Mouse (Mus musculus): ENCODE measurements around the gene Olfr862.

Gene Olfr862
- long read RNA-seq, experiment 1, result 0 reads
- long read RNA-seq, experiment 2, result 0 reads

DNA sequence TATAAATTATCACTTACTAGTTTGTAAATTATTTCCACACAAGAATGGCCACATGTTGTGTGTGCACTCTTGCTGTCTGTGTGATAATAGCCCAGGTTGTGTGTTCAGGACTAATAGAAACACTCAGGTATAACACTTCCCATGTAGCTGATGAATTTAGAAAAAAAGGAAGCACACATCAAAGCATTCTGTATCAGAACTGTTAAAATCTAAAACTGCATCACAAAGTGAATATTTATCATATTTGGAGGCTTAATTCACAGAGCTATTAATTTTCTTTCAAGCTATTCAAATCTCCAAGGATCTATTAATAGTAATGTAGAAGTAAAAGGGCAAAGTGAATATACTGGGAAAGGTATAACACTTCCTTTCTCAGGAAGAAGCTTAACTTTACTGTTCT lies at the start of gene Olfr862:
Olfr862 (minus strand) TSS at position 101 of the 400 bp plus-strand sequence.
- intact Hi-C loops (cut with DNase I), result no loop called here

GRCm38 (mm10) chr9:19916565-19916964 lies 28.8 kb upstream of the Olfr862 start, which contains the start of gene Olfr77:
Gene Olfr77, plus strand, starts transcription at chr9:19916865.
- intact Hi-C loops (cut with DNase I), result no loop called here

DNA sequence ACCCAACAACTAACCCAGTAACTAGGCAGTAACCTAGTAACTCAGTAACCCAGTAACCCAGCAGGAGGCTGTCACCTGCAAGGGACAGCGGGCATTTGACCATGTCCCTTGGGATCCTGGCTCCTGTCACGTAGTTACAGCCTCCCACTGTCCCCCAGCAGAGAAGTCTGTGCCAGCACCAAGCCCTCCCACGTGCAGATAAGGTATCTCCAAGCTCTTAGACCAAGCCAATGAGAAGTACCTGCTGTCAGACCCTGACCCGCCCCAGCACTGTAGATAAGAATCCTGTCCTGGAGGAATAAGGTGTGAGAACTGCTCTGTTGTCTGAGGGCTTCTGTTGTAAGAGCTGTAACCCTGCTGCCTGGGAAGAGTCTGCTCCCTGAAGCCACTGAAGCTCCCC lies 23.4 kb upstream of the Olfr862 start:
- intact Hi-C loops (cut with DNase I), result no loop called here

GRCm38 (mm10) chr9:19849647-19850046 lies 38.2 kb downstream of the Olfr862 start, which contains the start of gene Olfr860:
Gene Olfr860, minus strand, starts transcription at chr9:19849747.
- intact Hi-C loops (cut with DNase I), result no loop called here

All from adrenal gland (tissue).